Mouse (Mus musculus) embryonic facial prominence, embryonic 15.5 days (tissue): ENCODE data around the gene Filip1. TPM values are rescaled to one million over a fixed set of nuclear protein-coding genes. Genes with fewer than 3 reads are reported as not detected.

Source experiments
- ATAC-seq: fragments of 200-750 bp; cut with Nextera tagmentation; 2 replicates; pipeline ENCODE4 v1.8.0; 2017; ENCODE audit warnings: low read depth, moderate TSS enrichment; ENCODE audit not compliant: insufficient number of reproducible peaks, low FRiP score, low TSS enrichment
- H3K27ac ChIP-seq: fragments of 300-500 bp; sonication (generic); replicated peaks from 2 replicates; pipeline ENCODE4 v1.5.1; 2015; ENCODE audit warnings: mild to moderate bottlenecking, inconsistent platforms
- H3K27me3 ChIP-seq: fragments of 300-500 bp; sonication (generic); 2 replicates; pipeline ENCODE4 v1.6.1; 2015; ENCODE audit warnings: inconsistent platforms
- H3K36me3 ChIP-seq: fragments of 300-500 bp; sonication (generic); 2 replicates; pipeline ENCODE4 v1.6.1; 2015; ENCODE audit warnings: mild to moderate bottlenecking, inconsistent platforms
- H3K4me1 ChIP-seq: fragments of 300-500 bp; sonication (generic); 2 replicates; pipeline ENCODE4 v1.6.1; 2015; ENCODE audit warnings: inconsistent platforms
- H3K4me2 ChIP-seq: fragments of 300-500 bp; sonication (generic); replicated peaks from 2 replicates; pipeline ENCODE4 v1.6.1; 2015; ENCODE audit warnings: mild to moderate bottlenecking, inconsistent platforms
- H3K4me3 ChIP-seq: fragments of 300-500 bp; sonication (generic); replicated peaks from 2 replicates; pipeline ENCODE4 v1.5.1; 2015; ENCODE audit warnings: mild to moderate bottlenecking, inconsistent platforms
- H3K9ac ChIP-seq: fragments of 300-500 bp; sonication (generic); 2 replicates; pipeline ENCODE4 v1.6.1; 2015; ENCODE audit warnings: inconsistent platforms
- H3K9me3 ChIP-seq: fragments of 300-500 bp; sonication (generic); replicated peaks from 2 replicates; pipeline ENCODE4 v1.6.1; 2016; ENCODE audit warnings: inconsistent platforms
- WGBS: fragments of 180-500 bp; shearing (Covaris S2); methylation state at CpG from one replicate; pipeline ENCODE4 v1.1.7; 2015; 5-methylcytosine and 5-hydroxymethylcytosine counted together
- polyA plus RNA-seq: library from polyadenylated mRNA; unstranded; fragments of >200 nt; fragmentation: Nextera tagmentation; extraction: Ambion mirVana; gene quantifications from 2 replicates; pipeline ENCODE4 v1.2.1, GENCODE M21; 2015

Filip1 gene
- polyA plus RNA-seq, 1 experiment from 2014 or later, result 7.6 TPM

- no peaks in the 10 kb centered on the region for H3K9me3 ChIP-seq
- 45% methylated on average over 5 of the region's 5 CpGs for WGBS
- no peaks in the 10 kb centered on the region for H3K36me3 ChIP-seq
- ATAC-seq, result no peak
- H3K4me1 ChIP-seq, result no peaks in the 10 kb centered on the region
- H3K4me3 ChIP-seq, result no peak overlapping the region
- no peak overlapping the region for H3K9ac ChIP-seq
- H3K27ac ChIP-seq, result no peak overlapping the region
- H3K27me3 ChIP-seq, result no peaks in the 10 kb centered on the region
- H3K4me2 ChIP-seq, result no peak overlapping the region
These were observed 118.0 kb downstream of the Filip1 start for GRCm38 (mm10) chr9:79894665-79895064.

GRCm38 (mm10) chr9:79893841-79894612 is 118.6 kb downstream of the Filip1 start:
- no peak for ATAC-seq
- no peak overlapping the region for H3K9ac ChIP-seq
- no peaks in the 10 kb centered on the region for H3K9me3 ChIP-seq
- H3K27ac ChIP-seq, result no peak overlapping the region
- no peaks in the 10 kb centered on the region for H3K27me3 ChIP-seq
- H3K36me3 ChIP-seq, result no peaks in the 10 kb centered on the region
- no peak overlapping the region for H3K4me2 ChIP-seq
- H3K4me3 ChIP-seq, result no peak overlapping the region
- WGBS, result 70% methylated on average over 4 of the region's 4 CpGs
- H3K4me1 ChIP-seq, result no peaks in the 10 kb centered on the region

DNA sequence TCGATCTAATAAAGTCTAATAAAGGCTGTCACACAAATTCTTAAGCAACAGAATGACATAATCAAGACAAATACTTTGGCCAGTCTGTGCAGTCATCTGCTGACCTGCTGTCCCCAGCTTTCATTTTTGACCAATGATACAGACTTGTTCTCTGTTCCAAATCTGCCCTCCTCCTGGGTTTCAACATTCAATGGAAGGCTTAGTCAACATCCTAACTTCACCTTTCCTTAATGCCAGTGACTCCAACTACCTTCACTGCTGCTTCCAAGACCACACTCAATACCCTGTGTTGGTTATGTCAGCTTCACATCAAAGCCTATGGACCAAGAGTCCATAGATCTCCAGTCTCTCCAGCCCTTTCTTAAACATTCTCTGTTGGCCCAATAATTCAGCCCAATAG is 120.5 kb downstream of the Filip1 start:
- no peaks in the 10 kb centered on the region for H3K27me3 ChIP-seq
- no peaks in the 10 kb centered on the region for H3K4me1 ChIP-seq
- no peak overlapping the region for H3K9ac ChIP-seq
- H3K9me3 ChIP-seq, result no peaks in the 10 kb centered on the region
- no peak overlapping the region for H3K4me3 ChIP-seq
- H3K27ac ChIP-seq, result no peak overlapping the region
- no peak overlapping the region for H3K4me2 ChIP-seq
- WGBS, result 78% methylated on average over 1 of the region's 1 CpGs
- H3K36me3 ChIP-seq, result no peaks in the 10 kb centered on the region
- no peak for ATAC-seq

GRCm38 (mm10) chr9:79890488-79890887 is 122.2 kb downstream of the Filip1 start:
- 32% methylated on average over 4 of the region's 4 CpGs for WGBS
- no peak for ATAC-seq
- no peaks in the 10 kb centered on the region for H3K36me3 ChIP-seq
- no peak overlapping the region for H3K4me3 ChIP-seq
- no peaks in the 10 kb centered on the region for H3K9me3 ChIP-seq
- no peak overlapping the region for H3K4me2 ChIP-seq
- no peak overlapping the region for H3K27ac ChIP-seq
- no peaks in the 10 kb centered on the region for H3K4me1 ChIP-seq
- no peaks in the 10 kb centered on the region for H3K27me3 ChIP-seq
- H3K9ac ChIP-seq, result no peak overlapping the region

GRCm38 (mm10) chr9:79889132-79889531 is 123.5 kb downstream of the Filip1 start:
- 89% methylated on average over 6 of the region's 6 CpGs for WGBS
- Histone ChIP-seq H3K4me2 (no peak overlapping the region), H3K27me3 (no peaks in the 10 kb centered on the region), H3K9ac (no peak overlapping the region), H3K27ac (no peak overlapping the region), H3K4me3 (no peak overlapping the region), H3K4me1 (no peaks in the 10 kb centered on the region), H3K36me3 (no peaks in the 10 kb centered on the region), H3K9me3 (no peaks in the 10 kb centered on the region)
- no peak for ATAC-seq

DNA sequence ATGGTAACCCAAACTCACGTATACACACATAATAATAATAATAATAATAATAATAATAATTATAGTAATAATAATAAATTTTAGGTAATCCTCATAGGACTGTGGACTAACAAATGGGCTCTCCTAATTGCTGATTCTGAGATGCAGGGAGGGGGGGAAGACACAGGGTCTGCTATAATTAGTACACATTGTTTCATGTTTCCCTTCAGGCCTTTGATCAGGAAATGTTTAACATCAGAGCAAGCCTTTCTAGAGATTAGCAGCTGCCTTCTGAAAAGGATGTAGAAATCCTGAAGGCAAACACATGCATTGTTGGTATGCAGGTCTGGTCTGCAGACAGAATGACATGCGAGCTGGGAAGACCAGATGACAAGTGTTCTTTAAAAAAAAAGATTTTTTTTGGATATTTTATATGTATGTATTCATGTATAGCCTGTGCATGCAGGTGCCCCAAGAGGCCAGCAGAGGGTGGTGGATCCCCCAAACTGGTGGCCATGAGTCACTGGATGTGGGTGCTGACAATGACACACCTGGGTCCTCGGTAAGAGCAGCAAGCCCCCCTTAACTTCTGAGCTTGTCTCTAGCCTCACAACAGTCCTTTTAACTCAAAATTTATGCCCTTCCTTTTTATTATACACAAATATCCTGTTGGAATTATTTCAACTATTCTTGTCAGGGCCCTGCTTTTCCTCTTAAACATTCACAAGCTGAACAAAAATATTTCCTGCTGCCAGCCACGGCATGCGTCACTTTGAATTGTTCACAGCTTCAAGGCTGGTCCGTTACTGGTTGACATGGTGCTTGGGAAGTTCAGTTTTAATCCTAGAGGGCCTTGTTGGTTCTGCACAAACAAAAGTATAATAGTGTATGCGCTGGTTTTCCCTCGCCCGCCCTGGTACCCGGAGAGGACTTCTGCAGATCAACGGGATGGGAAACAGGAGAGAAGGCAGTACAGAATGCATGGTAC is 127.1 kb downstream of the Filip1 start:
- ATAC-seq, result no peak
- Histone ChIP-seq H3K9ac (no peak overlapping the region), H3K4me2 (no peak overlapping the region), H3K27me3 (no peaks in the 10 kb centered on the region), H3K4me3 (no peak overlapping the region), H3K9me3 (no peaks in the 10 kb centered on the region), H3K36me3 (no peaks in the 10 kb centered on the region), H3K4me1 (no peaks in the 10 kb centered on the region), H3K27ac (peak overlapping the region; percentile 44; the same call in 1 of the 2 replicates)
- 61% methylated on average over 11 of the region's 11 CpGs for WGBS

DNA sequence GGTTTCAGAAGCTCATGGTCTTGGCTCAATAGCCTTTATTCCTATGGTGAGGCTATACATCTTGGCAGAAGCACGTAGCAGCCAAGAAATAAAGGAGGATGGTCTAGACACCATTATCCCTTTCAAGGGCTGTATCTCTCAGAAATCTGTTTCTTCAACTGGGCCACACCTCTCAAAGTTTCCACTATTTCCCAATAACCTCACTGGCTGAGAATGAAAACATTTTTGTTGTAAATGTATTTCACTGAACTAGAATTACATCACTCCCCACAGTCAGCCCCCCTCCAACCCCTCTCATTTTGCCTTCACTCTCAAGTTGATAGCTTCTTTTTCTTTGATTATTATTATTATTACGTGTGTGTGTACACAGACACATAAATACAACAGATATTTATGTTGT is 129.5 kb downstream of the Filip1 start:
- H3K9me3 ChIP-seq, result no peaks in the 10 kb centered on the region
- H3K9ac ChIP-seq, result no peak overlapping the region
- no peak overlapping the region for H3K4me3 ChIP-seq
- H3K27ac ChIP-seq, result no peak overlapping the region
- WGBS, result 81% methylated on average over 2 of the region's 2 CpGs
- H3K36me3 ChIP-seq, result no peaks in the 10 kb centered on the region
- H3K27me3 ChIP-seq, result no peaks in the 10 kb centered on the region
- ATAC-seq, result no peak
- H3K4me2 ChIP-seq, result no peak overlapping the region
- H3K4me1 ChIP-seq, result no peaks in the 10 kb centered on the region

- 71% methylated on average over 7 of the region's 7 CpGs for WGBS
- ATAC-seq, result no peak
- no peak overlapping the region for H3K4me2 ChIP-seq
These were observed 132.6 kb downstream of the Filip1 start for GRCm38 (mm10) chr9:79880031-79880430.

GRCm38 (mm10) chr9:79875522-79876131 is 137.0 kb downstream of the Filip1 start:
- peak overlapping the region; percentile 71; the same call in 1 of the 2 replicates for H3K27ac ChIP-seq
- peak; percentile 63; the same call in 1 of the 2 replicates for ATAC-seq
- H3K9me3 ChIP-seq, result no peaks in the 10 kb centered on the region
- no peaks in the 10 kb centered on the region for H3K27me3 ChIP-seq
- peak overlapping the region; percentile 6; the same call in 1 of the 2 replicates for H3K4me2 ChIP-seq
- no peak overlapping the region for H3K4me3 ChIP-seq
- H3K4me1 ChIP-seq, result peaks cover 9% of the 10 kb centered on the region; the same call in 1 of the 2 replicates
- no peaks in the 10 kb centered on the region for H3K36me3 ChIP-seq
- WGBS, result 42% methylated on average over 20 of the region's 20 CpGs
- no peak overlapping the region for H3K9ac ChIP-seq

More at GRCm38 (mm10) chr9:79880031-79880430, 132.6 kb downstream of the Filip1 start:
- no peak overlapping the region for H3K4me3 ChIP-seq
- no peak overlapping the region for H3K9ac ChIP-seq
- no peak overlapping the region for H3K27ac ChIP-seq
- H3K27me3 ChIP-seq, result no peaks in the 10 kb centered on the region
- H3K36me3 ChIP-seq, result no peaks in the 10 kb centered on the region
- no peaks in the 10 kb centered on the region for H3K9me3 ChIP-seq
- peaks cover 9% of the 10 kb centered on the region; the same call in 1 of the 2 replicates for H3K4me1 ChIP-seq

DNA sequence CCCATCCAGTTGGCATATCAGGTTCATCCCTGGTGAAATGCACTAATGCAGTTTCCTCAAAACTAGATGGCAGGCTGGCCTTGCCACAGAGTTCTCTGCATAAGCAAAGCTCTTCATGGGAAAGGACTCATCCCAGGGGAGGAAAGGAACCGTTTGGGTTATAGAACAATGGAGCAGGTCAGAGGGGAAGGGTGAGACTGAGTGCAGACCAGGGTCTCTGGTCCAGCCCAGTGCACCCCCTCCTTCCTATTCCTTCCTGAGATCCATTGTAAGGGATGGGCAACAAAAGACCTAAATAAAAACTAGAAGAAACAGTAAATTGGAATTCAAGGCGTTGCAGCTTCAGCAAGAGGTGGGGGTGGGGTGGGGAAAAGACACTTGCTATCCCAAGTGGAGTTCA is 140.1 kb downstream of the Filip1 start:
- Histone ChIP-seq H3K9ac (no peak overlapping the region), H3K27ac (no peak overlapping the region), H3K4me3 (no peak overlapping the region), H3K4me1 (peaks cover 9% of the 10 kb centered on the region; the same call in 1 of the 2 replicates), H3K9me3 (no peaks in the 10 kb centered on the region), H3K27me3 (no peaks in the 10 kb centered on the region), H3K36me3 (no peaks in the 10 kb centered on the region), H3K4me2 (no peak overlapping the region)
- no peak for ATAC-seq
- WGBS, result 36% methylated on average over 2 of the region's 2 CpGs

- Histone ChIP-seq H3K27me3 (no peaks in the 10 kb centered on the region), H3K9me3 (no peaks in the 10 kb centered on the region), H3K4me1 (no peaks in the 10 kb centered on the region), H3K4me2 (no peak overlapping the region), H3K4me3 (no peak overlapping the region), H3K36me3 (no peaks in the 10 kb centered on the region), H3K27ac (no peak overlapping the region), H3K9ac (no peak overlapping the region)
- ATAC-seq, result no peak
- WGBS, result 57% methylated on average over 5 of the region's 5 CpGs
These were observed 143.1 kb downstream of the Filip1 start for GRCm38 (mm10) chr9:79869512-79869911.
